Mouse (Mus musculus) neural tube, embryonic 11.5 days (tissue): ENCODE measurements at regions not wholly inside any gene's neighbourhood (a gene's known extent, or its start where the extent isn't known, plus 50 kb on each side); places are given as distances from the start of the nearest gene placed in this dataset.

ENCODE experiments used
- ATAC-seq: fragments of 200-750 bp; cut with Nextera tagmentation; 2 replicates; pipeline ENCODE4 v1.8.0; 2017; ENCODE audit warnings: moderate number of reproducible peaks, mild to moderate bottlenecking, moderate TSS enrichment, moderate library complexity; ENCODE audit not compliant: insufficient read depth, low FRiP score, low TSS enrichment
- DNase-seq: peaks from one replicate; pipeline ENCODE4 v3.0.0-alpha.2; 2015; ENCODE audit warnings: low spot score
- H3K27ac ChIP-seq: fragments of 300-500 bp; sonication (generic); 2 replicates; pipeline ENCODE4 v1.5.1; 2014; ENCODE audit warnings: low read depth, mild to moderate bottlenecking, low read length
- H3K27me3 ChIP-seq: fragments of 300-500 bp; sonication (generic); 2 replicates; pipeline ENCODE4 v1.6.1; 2014; ENCODE audit warnings: mild to moderate bottlenecking, low read length, mixed read lengths; ENCODE audit not compliant: control insufficient read depth, insufficient read depth
- H3K36me3 ChIP-seq: fragments of 300-500 bp; sonication (generic); 2 replicates; pipeline ENCODE4 v1.6.1; 2014; ENCODE audit warnings: mild to moderate bottlenecking, low read length, moderate library complexity, mixed read lengths; ENCODE audit not compliant: control insufficient read depth, insufficient read depth
- H3K4me1 ChIP-seq: fragments of 300-500 bp; sonication (generic); 2 replicates; pipeline ENCODE4 v1.6.1; 2014; ENCODE audit warnings: low read length, mixed read lengths; ENCODE audit not compliant: control insufficient read depth, insufficient read depth
- H3K4me2 ChIP-seq: fragments of 300-500 bp; sonication (generic); 2 replicates; pipeline ENCODE4 v1.6.1; 2014; ENCODE audit warnings: low read depth, mild to moderate bottlenecking, moderate library complexity
- H3K4me3 ChIP-seq: fragments of 300-500 bp; sonication (generic); 2 replicates; pipeline ENCODE4 v1.5.1; 2014; ENCODE audit warnings: low read depth, low read length
- H3K9ac ChIP-seq: fragments of 300-500 bp; sonication (generic); 2 replicates; pipeline ENCODE4 v1.6.1; 2014; ENCODE audit warnings: mild to moderate bottlenecking, low read length
- H3K9me3 ChIP-seq: fragments of 300-500 bp; sonication (generic); 2 replicates; pipeline ENCODE4 v1.6.1; 2016; ENCODE audit warnings: low read length; ENCODE audit not compliant: control insufficient read depth
- WGBS: fragments of 180-500 bp; shearing (Covaris S2); extraction: QIAGEN DNeasy Blood & Tissue Kit; methylation state at CpG from one replicate; pipeline ENCODE4 v1.1.7; 2014; 5-methylcytosine and 5-hydroxymethylcytosine counted together

- Histone ChIP-seq H3K4me2 (no peak overlapping the region), H3K9me3 (no peaks in the 10 kb centered on the region), H3K27me3 (no peaks in the 10 kb centered on the region), H3K9ac (no peak overlapping the region), H3K4me3 (no peak overlapping the region), H3K4me1 (no peaks in the 10 kb centered on the region), H3K36me3 (no peaks in the 10 kb centered on the region), H3K27ac (no peak overlapping the region)
- DNase-seq, result no peak
- WGBS, result 82% methylated on average over 6 of the region's 6 CpGs
- ATAC-seq, result no peak
Measured at GRCm38 (mm10) chr3:121870726-121871125, 55.6 kb upstream of the Abcd3 start.

- Histone ChIP-seq H3K9me3 (no peaks in the 10 kb centered on the region), H3K27me3 (no peaks in the 10 kb centered on the region), H3K27ac (no peak overlapping the region), H3K36me3 (no peaks in the 10 kb centered on the region), H3K9ac (no peak overlapping the region), H3K4me2 (no peak overlapping the region), H3K4me3 (no peak overlapping the region), H3K4me1 (no peaks in the 10 kb centered on the region)
- no peak for DNase-seq
- no peak for ATAC-seq
- WGBS, result 77% methylated on average over 4 of the region's 4 CpGs
Measured at GRCm38 (mm10) chr3:121869694-121870093, 54.6 kb upstream of the Abcd3 start.

DNA sequence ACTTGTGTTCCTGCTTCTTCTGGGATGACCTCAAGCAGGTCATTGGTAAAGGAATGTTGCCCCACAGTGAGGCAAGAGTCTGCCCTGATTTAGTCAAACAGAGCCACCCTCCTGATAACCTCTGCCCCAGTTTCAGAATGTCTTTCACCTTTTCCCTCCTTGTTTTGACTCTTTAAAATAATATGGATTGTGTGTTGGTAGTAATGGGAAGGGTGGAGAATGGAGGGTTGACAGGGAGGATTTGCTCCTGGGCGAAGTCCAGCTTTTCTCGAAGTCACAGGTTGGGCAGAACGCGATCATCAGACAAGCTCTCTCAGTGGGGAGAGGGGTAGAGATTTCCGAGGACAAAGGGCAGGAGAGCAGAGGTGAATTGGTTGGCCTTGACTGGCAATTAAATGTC is 52.2 kb upstream of the Abcd3 start:
- Histone ChIP-seq H3K9me3 (no peaks in the 10 kb centered on the region), H3K27ac (no peak overlapping the region), H3K9ac (no peak overlapping the region), H3K36me3 (no peaks in the 10 kb centered on the region), H3K4me3 (no peak overlapping the region), H3K4me1 (no peaks in the 10 kb centered on the region), H3K27me3 (no peaks in the 10 kb centered on the region), H3K4me2 (no peak overlapping the region)
- WGBS, result 78% methylated on average over 5 of the region's 5 CpGs
- DNase-seq (no peak), ATAC-seq (no peak)

GRCm38 (mm10) chr3:121864734-121865445 is 49.8 kb upstream of the Abcd3 start:
- Histone ChIP-seq H3K27me3 (no peaks in the 10 kb centered on the region), H3K4me1 (no peaks in the 10 kb centered on the region)

More at GRCm38 (mm10) chr3:121864734-121865445, 49.8 kb upstream of the Abcd3 start:
- Histone ChIP-seq H3K9me3 (no peaks in the 10 kb centered on the region), H3K9ac (no peak overlapping the region), H3K36me3 (no peaks in the 10 kb centered on the region), H3K4me3 (no peak overlapping the region), H3K27ac (no peak overlapping the region), H3K4me2 (no peak overlapping the region)
- ATAC-seq (no peak), DNase-seq (no peak)
- 55% methylated on average over 8 of the region's 8 CpGs for WGBS
